Mouse (Mus musculus): Measurements from ENCODE around the gene Zbtb22. TPM values are rescaled to one million over a fixed set of nuclear protein-coding genes. Genes with fewer than 3 reads are reported as not detected.
"Not testable (repeated sequence)": the region's sequence is repeated elsewhere in the genome, so short reads cannot be mapped to it uniquely, and the experiment has no call there.

The Zbtb22 gene
- total RNA-seq, 2 experiments from 2014 or later = 35.0 to 35.8 TPM

DNA sequence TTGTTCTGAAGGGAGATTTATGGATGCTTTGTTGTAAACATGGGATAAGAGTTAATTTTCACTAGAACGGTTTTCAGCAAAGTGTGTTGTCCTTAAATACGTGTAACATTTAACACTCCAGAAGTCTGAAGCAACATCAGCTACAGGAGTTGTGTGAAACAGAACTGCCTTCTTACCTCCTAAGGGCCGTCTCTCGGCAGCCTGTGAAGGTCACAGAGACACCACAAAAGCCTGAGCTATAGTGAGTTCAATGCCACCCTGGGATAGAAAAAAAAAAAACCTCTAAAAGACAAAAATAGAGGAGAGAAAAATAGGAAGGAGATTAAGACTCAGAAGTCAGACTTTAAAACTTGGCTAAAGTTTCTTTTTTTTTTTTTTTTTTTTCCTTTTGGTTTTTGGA is 13.6 kb upstream of the Zbtb22 start:
- intact Hi-C loops (cut with DNase I) = no loop called here
- DNase-seq (ENCODE audit: extremely low spot score in 1 of 2, low spot score in 2 of 2) = no peak

DNA sequence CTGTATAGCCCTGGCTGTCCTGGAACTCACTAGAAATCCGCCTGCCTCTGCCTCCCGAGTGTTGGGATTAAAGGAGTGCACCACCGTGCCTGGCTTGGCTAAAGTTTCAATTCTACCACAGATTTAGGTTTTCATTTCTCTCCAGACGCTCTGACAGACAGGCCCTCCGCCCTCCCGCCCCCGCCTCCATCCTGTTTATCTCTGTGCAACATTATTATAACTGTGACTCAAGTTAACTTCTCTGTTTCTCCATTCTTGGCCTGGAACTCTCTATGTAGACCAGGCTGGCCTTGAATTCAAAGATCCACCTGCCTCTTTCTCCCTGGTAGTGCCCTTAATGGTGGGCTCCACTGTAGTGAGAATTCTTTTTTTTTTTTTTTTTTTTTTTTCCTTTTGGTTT is 13.2 kb upstream of the Zbtb22 start:
- intact Hi-C loops (cut with DNase I) = no loop called here
- DNase-seq (ENCODE audit: extremely low spot score in 1 of 2, low spot score in 2 of 2) = no peak

DNA sequence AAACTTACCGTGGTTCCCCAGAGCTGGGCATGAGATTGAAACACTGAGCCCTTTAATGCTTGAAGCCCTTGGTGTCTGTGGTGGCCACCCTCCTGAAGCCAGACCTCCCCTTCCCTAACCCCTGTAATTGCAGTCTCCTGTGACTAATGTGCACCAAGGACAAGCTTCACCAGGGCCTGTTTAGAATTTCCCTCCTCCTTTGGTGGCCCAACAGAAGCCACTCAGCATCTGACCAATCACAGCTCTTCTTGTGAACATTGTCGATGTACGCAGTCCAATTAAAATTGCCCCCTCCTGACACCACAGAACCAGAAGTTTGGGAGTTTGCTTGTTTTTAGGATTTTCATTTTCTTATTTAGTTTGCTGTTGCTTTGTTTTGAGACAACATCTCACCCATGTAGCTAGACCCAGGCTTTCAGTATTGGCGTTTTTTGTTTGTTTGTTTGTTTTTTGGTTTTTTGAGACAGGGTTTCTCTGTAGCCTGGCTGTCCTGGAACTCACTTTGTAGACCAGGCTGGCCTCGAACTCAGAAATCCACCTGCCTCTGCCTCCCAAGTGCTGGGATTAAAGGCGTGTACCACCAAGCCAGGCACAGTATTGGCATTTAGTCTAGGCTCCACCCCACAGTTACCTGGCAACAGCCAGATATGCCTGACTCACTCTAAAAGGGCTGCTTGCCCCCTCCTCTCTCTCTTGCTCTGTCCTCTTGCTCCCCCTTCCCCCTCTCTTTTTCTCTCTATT is 11.6 kb upstream of the Zbtb22 start:
- intact Hi-C loops (cut with DNase I) = not testable (repeated sequence)

DNA sequence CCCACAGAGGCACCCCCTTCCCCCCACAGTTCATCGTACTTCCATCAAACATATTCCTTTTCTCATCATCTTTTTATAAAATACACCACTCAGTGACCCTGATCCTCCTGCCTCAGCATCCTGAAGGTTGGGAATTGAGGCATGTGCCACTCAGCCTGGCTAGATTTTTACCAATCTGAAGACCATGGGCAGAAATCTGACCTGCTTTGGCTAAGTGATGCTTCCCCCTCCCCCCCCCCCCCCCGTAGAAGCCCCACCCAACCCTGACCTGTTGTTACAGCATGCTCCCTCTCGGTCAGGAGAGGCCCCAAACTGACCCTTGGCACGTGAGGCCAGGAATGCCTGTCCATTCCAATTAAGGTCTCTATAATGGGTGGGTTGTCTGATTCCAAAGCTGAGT is 10.9 kb upstream of the Zbtb22 start, which contains the start of gene Platr17:
Gene Platr17, plus strand, starts transcription at position 301 of the 400 bp plus-strand sequence.
- DNase-seq (ENCODE audit: extremely low spot score in 1 of 2, low spot score in 2 of 2); intact Hi-C loops (cut with DNase I): not testable (repeated sequence)

More for the DNA sequence above, 11.6 kb upstream of the Zbtb22 start:
- DNase-seq (ENCODE audit: extremely low spot score in 1 of 2, low spot score in 2 of 2) = not testable (repeated sequence)

DNA sequence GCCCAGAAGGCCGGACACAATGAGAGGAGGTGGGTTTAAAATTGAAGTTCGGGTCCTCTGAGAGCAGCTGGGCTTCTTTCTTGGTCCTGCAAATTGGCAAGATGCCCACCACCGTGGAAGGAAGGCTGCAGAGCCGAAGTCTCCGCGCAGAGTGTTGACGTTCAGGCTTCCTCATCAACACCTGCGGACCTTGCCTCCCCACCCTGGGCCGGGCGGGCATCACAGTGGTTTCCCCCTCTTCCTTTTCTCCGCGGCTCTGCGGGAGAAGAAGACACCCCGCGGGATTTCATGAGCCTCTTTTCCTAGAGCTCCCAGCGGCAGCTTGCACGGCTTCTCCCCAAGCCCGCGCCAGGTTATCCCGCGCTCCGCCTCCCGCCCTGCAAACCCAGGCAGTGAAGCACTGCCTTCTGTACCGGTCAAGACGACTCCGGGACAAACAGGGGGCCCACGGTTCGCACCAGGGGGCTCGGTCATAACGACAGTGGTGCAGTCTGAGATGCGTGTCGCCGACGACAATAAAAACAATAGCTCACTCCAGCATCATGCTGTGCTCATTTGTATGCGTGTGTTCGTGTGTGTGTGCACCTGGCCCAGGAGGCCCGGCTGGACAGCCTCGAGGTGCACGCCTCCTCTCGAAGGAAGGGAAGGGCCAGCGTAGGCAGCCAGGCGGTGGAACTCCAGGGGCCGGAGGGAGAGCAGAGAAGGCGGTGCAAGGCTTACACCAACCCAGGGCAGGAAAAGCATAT is 7.2 kb upstream of the Zbtb22 start:
- DNase-seq (ENCODE audit: extremely low spot score in 1 of 2, low spot score in 2 of 2) = peak; percentile 56 to 86
- intact Hi-C loops (cut with DNase I) = no loop called here

DNA sequence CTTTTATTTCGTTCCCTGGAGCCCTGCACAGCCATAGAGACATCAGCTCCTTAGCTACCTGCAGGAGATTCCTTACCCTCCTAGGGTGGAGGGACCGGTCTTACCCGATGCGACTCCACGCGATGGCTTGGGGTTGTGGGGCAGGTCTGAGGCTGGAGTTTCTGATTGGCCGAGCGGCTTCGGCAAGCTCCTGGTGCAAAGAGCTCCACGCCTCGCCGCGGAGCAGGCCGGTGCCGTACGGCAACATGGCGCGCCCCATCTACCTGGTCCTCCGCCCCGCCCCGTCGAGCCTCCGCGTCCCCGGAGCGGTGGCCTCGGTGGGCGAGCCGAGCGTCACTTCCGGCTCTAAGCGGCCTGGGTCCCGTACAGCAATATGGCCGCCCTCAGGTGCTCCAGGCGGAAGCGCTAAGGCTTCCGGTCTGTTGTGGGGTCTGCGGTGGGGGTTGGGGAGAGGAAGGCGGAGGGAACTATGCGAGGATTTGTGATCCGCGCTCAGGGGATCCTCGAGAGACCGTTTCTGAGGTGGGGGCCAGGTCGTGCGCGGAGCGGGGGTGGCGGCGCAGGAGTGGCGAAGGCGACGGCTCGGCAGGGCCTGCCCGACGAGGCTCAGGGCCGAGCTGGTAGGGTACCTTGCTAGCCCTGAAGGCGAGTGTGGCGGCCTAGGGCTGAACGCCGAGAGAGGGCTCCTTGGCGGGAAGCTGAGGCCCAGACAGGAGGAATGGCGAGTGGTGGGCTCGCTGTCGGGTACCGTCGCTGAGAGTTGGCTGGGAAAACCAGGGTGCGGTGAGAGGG is 6.4 kb upstream of the Zbtb22 start, which contains the start of gene Daxx:
Gene Daxx, plus strand, starts transcription at position 338 of the 792 bp plus-strand sequence.
- intact Hi-C loops (cut with DNase I) = no loop called here
- DNase-seq (ENCODE audit: extremely low spot score in 1 of 2, low spot score in 2 of 2) = peak; percentile 97 to 99

DNA sequence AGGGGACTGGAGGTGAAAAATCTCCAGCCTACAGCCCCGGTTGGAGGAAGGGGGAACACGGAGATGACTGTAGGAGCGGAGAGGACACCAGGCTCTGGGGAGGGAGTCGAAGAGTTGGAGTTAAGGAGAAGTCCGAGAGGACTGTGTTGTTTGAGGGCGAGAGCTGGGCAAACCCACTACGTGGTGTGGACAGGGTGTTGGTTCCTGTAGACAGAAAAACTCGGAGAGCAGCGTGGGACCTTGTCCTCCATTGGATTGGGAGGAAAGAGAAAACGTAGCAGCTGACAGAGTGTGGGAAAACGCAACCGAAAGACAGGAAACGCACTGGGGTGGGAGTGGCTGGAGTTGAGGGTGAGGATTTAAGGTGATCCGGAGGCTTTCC is 5.8 kb upstream of the Zbtb22 start:
- intact Hi-C loops (cut with DNase I) = no loop called here

DNA sequence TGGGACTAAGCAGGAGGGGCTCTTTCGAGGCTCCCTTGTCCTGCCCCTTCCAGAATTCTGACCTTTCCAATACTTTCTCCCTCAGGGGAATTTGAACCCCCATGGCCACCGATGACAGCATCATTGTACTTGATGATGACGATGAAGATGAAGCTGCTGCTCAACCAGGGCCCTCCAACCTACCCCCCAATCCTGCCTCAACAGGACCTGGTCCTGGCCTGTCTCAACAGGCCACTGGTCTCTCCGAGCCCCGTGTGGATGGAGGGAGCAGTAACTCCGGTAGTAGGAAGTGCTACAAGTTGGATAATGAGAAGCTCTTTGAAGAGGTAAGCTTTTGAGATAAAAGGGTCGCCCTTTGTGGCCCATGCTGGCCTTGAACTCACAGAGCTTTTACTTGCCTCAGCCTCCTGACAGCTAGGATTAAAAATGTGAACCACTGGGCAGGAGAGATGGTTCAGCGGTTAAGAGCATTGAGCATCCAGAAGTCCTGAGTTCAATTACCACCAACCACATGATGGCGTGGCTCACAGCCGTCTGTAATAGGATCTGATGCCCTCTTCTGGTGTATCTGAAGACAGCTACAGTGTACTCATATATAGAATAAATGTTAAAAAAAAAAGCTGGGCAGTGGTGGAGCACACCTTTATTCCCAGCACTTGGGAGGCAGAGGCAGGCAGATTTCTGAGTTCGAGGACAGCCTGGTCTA is 5.2 kb upstream of the Zbtb22 start:
- no peak for DNase-seq (ENCODE audit: extremely low spot score in 1 of 2, low spot score in 2 of 2)
- intact Hi-C loops (cut with DNase I) = no loop called here

More for the DNA sequence above, 5.8 kb upstream of the Zbtb22 start:
- DNase-seq (ENCODE audit: extremely low spot score in 1 of 2, low spot score in 2 of 2) = peak in 1 of 2 experiments; percentile 56

DNA sequence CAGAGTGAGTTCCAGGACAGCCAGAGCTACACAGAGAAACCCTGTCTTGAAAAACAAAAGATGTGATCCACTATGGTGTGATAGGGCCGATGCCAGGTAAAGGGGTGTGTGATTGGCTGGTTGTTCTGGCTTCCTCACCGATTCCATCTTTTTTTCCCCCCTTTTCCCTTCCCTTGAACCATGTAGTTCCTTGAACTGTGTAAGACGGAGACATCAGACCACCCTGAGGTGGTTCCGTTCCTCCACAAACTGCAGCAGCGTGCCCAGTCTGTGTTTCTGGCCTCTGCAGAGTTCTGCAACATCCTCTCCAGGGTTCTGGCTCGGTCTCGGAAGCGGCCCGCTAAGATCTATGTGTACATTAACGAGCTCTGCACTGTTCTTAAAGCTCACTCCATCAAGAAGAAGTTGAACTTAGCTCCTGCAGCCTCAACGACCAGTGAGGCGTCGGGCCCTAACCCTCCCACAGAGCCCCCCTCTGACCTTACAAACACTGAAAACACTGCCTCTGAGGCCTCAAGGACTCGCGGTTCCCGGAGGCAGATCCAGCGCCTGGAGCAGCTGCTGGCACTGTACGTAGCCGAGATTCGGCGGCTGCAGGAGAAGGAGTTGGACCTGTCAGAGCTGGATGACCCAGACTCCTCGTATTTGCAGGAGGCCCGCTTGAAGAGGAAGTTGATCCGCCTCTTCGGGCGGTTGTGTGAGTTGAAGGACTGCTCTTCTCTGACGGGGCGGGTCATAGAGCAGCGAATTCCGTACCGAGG is 4.5 kb upstream of the Zbtb22 start:
- DNase-seq (ENCODE audit: extremely low spot score in 1 of 2, low spot score in 2 of 2) = peak in 1 of 2 experiments; percentile 32

DNA sequence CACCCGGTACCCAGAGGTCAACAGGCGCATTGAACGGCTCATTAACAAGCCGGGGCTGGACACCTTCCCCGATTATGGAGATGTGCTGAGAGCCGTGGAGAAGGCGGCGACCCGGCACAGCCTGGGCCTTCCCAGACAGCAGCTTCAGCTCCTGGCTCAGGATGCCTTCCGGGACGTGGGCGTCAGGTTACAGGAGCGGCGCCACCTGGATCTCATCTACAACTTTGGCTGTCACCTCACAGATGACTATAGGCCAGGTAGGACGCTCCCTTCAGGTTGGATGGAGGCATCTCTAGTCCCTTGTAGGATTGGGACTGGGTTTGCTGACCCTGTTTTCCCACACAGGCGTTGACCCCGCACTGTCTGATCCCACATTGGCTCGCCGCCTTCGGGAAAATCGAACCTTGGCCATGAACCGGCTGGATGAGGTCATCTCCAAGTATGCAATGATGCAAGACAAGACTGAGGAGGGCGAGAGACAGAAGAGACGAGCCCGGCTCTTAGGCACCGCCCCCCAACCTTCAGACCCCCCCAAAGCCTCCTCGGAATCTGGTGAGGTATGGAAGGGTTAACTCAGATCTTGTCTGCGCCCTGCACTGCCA is 3.8 kb upstream of the Zbtb22 start:
- DNase-seq (ENCODE audit: extremely low spot score in 1 of 2, low spot score in 2 of 2) = peak in 1 of 2 experiments; percentile 45
- intact Hi-C loops (cut with DNase I) = no loop called here

More for the DNA sequence above, 4.5 kb upstream of the Zbtb22 start:
- intact Hi-C loops (cut with DNase I) = no loop called here

DNA sequence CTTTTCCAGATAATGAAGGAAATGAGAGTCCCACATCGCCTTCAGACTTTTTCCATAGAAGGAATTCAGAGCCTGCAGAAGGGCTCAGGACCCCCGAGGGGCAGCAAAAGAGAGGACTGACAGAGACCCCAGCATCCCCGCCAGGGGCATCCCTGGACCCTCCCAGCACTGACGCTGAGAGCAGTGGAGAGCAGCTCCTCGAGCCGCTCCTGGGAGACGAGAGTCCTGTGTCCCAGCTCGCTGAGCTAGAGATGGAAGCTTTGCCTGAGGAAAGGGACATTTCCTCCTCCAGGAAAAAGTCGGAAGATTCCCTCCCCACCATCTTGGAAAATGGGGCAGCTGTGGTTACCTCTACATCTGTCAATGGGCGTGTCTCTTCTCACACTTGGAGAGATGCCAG is 2.4 kb upstream of the Zbtb22 start:
- DNase-seq (ENCODE audit: extremely low spot score in 1 of 2, low spot score in 2 of 2) = no peak
- intact Hi-C loops (cut with DNase I) = no loop called here

DNA sequence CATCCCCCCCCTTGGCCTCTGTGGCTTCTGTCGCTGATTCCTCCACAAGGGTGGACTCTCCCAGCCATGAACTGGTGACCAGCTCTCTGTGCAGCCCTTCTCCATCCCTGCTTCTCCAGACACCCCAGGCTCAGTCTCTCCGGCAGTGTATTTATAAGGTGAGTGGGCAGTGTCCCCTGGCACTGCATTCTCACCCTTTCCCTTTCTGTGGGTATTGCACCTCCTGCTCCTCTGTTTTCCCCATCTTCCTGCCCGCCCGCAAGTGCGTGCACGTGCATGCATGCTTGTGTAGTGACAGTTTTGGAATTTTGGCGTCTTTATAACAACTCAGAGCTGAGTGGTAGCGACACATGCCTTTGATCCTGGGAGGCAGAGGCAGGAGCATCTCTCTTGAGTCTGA is 1.8 kb upstream of the Zbtb22 start:
- no peak for DNase-seq (ENCODE audit: extremely low spot score in 1 of 2, low spot score in 2 of 2)
- intact Hi-C loops (cut with DNase I) = no loop called here

DNA sequence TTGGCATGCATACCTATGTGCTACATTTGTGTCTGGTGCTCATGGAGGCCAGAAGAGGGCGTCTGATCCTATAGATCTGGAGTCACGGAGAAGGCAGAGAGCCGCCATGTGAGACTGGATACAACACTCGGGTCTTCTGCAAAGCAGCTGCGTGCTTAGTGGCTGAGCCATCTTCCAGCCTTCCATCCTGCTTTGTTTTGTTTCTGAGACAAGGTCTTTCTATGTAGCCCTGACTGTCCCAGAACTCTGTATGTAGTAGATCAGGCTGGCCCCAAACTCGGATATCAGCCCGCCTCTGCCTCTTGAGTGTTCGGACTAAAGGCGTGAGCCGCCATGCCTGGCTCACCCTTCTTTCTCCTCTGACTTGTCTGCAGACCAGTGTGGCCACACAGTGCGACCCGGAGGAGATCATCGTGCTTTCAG is 724 bp upstream of the Zbtb22 start:
- no peak for DNase-seq (ENCODE audit: extremely low spot score in 1 of 2, low spot score in 2 of 2)
- intact Hi-C loops (cut with DNase I) = no loop called here

DNA sequence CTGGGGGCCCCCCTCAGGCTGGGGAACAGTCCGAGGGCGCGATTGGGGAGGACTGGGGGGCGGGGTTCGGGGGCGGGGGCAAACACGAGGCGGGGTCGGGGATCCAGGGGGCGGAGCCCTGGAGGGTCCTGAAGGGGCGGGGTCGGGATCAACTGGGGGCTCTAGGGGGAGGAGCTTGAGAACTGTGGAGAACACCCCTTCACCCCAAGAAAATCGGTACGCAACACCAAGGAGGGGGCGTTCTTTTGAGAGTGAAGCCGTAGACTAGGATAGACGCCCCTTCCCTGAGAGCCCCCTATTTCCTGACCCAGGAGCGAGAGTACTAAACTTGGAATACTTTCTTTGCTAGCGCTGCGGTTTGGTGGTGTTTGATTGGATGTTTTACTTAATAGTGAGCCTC is 590 bp downstream of the Zbtb22 start:
- intact Hi-C loops (cut with DNase I) = no loop called here
- no peak for DNase-seq (ENCODE audit: extremely low spot score in 1 of 2, low spot score in 2 of 2)

DNA sequence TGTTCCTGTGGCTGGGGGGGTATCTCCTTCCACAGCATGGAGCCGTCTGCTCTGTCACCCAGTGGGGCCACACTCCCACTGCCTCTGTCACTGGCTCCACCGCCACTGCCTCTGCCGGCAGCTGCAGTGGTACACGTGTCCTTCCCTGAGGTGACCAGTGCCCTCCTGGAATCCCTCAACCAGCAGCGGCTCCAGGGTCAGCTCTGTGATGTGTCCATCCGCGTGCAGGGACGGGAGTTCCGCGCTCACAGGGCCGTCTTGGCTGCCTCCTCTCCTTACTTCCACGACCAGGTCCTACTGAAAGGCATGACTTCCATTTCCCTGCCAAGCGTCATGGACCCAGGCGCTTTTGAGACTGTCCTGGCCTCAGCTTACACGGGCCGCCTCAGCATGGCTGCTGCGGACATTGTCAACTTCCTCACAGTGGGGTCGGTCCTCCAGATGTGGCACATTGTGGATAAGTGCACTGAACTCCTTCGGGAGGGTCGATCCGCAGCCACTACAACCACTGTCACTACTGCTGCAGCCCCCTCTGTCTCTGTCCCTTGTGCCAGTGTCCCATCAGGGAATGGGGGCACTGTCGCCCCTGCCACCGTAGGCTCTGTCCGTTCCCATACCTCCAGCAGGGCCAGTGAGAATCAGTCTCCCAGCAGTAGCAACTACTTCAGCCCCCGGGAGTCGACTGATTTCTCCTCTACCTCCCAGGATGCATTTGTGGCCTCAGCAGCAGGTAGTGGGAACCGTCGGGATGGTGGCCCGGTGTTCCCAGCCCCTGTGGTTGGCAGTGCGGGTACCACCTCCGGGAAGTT is 1.3 kb downstream of the Zbtb22 start:
- no peak for DNase-seq (ENCODE audit: extremely low spot score in 1 of 2, low spot score in 2 of 2)
- intact Hi-C loops (cut with DNase I) = no loop called here

DNA sequence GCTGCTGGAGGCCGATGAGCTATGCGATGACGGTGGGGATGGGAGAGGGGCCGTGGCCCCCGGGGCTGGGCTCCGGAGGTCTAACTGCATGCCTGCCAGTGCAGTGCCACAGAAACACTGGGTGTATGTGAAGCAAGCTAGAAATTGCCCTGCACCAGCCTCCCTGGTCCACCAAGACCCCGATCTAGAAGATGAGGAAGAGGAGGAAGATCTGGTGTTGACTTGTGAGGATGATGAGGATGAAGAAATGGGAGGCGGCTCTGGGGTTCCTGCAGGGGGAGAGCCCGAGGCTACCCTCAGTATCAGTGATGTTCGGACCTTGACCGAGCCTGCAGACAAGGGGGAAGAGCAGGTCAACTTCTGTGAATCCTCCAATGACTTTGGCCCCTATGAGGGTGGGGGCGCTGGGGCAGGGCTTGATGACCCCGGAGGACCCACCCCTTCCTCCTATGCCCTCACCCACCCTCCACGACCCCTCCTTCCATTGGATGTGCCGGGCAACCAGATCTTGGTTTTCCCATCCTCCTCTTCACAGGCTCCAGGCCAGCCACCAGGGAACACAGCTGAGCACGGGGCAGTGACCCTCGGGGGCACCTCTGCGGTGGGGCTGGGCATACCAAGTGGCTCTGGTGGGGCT is 2.1 kb downstream of the Zbtb22 start:
- no peak for DNase-seq (ENCODE audit: extremely low spot score in 1 of 2, low spot score in 2 of 2)
- intact Hi-C loops (cut with DNase I) = no loop called here

Data from left cerebral cortex, postnatal 10 days (tissue).